Comparison of ENCODE assay signal across 8 mouse cellular contexts in genomic region chr15:30172391-30173281, GRCm38 (mm10). TPM values are rescaled to one million over a fixed set of nuclear protein-coding genes. Genes with fewer than 3 reads are reported as not detected.
DNase-seq lines count a peak whose midpoint lies in the region; ATAC-seq lines count a peak whose summit lies in the region.

TSS of gene Ctnnd2 (plus strand) at chr15:30172593.

- peak within 1 kb of the TSS; percentile 57 for H3K4me2 ChIP-seq in forebrain, embryonic 15.5 days (replicated peaks)
- peak within 1 kb of the TSS; percentile 99 for H3K4me2 ChIP-seq in intestine, embryonic 14.5 days (ENCODE audit: low read length)

- DNase-seq in WW6 (ENCODE audit: low read depth, low spot score) = peak; percentile 58
- peak; percentile 90 for DNase-seq in cerebellum, adult 11-12 months
- peak; percentile 86 for DNase-seq in intestine, embryonic 14.5 days (ENCODE audit: low spot score)
- peak; percentile 64 to 86 for DNase-seq in left cerebral cortex, adult 9 months (ENCODE audit: low spot score in 2 of 2)
- DNase-seq in lung, postnatal 36 days = peak; percentile 44
- peak; percentile 84 for DNase-seq in right cerebral cortex, postnatal 36 days (ENCODE audit: low spot score in 2 of 2)
- no peak for DNase-seq in spleen, adult 18-20 months

- peak within 1 kb of the TSS; percentile 100 for H3K27ac ChIP-seq in forebrain, embryonic 15.5 days (replicated peaks)
- peak within 1 kb of the TSS; percentile 38; the same call in 1 of the 2 replicates for H3K27ac ChIP-seq in intestine, embryonic 14.5 days (ENCODE audit: low read depth)

- peaks cover 25% of the 10 kb centered on the region for H3K4me1 ChIP-seq in forebrain, embryonic 15.5 days
- H3K4me1 ChIP-seq in intestine, embryonic 14.5 days (replicated peaks; ENCODE audit: control insufficient read depth, insufficient read depth, low read length) = 0 out of 2 replicates have a peak, but pooled peaks cover 3% of the 10 kb centered on the region

- no peaks in the 10 kb centered on the region for H3K36me3 ChIP-seq in forebrain, embryonic 15.5 days
- H3K36me3 ChIP-seq in intestine, embryonic 14.5 days (ENCODE audit: control insufficient read depth, insufficient read depth, low read length) = no peaks in the 10 kb centered on the region

- H3K27me3 ChIP-seq in forebrain, embryonic 15.5 days = no peaks in the 10 kb centered on the region
- peaks cover 29% of the 10 kb centered on the region; the same call in 1 of the 2 replicates for H3K27me3 ChIP-seq in intestine, embryonic 14.5 days (replicated peaks; ENCODE audit: control insufficient read depth, insufficient read depth, low read length)

- peak within 1 kb of the TSS; percentile 98 for H3K4me3 ChIP-seq in forebrain, embryonic 15.5 days
- peak within 1 kb of the TSS; percentile 63 for H3K4me3 ChIP-seq in intestine, embryonic 14.5 days (ENCODE audit: low read depth, low read length)

- peak within 1 kb of the TSS; percentile 98 for H3K9ac ChIP-seq in forebrain, embryonic 15.5 days (replicated peaks)
- peak within 1 kb of the TSS; percentile 43 for H3K9ac ChIP-seq in intestine, embryonic 14.5 days (ENCODE audit: low read length)

- peak; percentile 84 for ATAC-seq in forebrain, embryonic 15.5 days (replicated peaks)
- peak; percentile 84 for ATAC-seq in intestine, embryonic 14.5 days (replicated peaks; ENCODE audit: low FRiP score, low TSS enrichment, low read depth)

- H3K9me3 ChIP-seq in forebrain, embryonic 15.5 days = no peaks in the 10 kb centered on the region
- no peaks in the 10 kb centered on the region for H3K9me3 ChIP-seq in intestine, embryonic 14.5 days (ENCODE audit: control insufficient read depth, low read length)

- under 1% methylated on average over 96 of the region's 136 CpGs for WGBS in forebrain, embryonic 15.5 days
- WGBS in intestine, embryonic 14.5 days = under 1% methylated on average over 106 of the region's 136 CpGs

RNA-seq across cellular contexts. Expression of gene Ctnnd2, which starts in this region (rescaled TPM):
- 83.3 and 83.6 TPM in 2 replicates for polyA plus RNA-seq in forebrain, embryonic 15.5 days (2015; fragmentation: Nextera tagmentation; extraction: Ambion mirVana)
- 3.6 and 3.8 TPM in 2 replicates for polyA plus RNA-seq in intestine, embryonic 14.5 days (2014; fragmentation: Nextera tagmentation; extraction: Ambion mirVana)

Comparison
In these comparisons a context has a peak if more than half of its experiments do, and no peak if none do; other contexts are left out.
1. RNA of gene Ctnnd2 (polyA plus RNA-seq): 83.3 to 83.6 TPM in forebrain, embryonic 15.5 days; 3.6 to 3.8 TPM in intestine, embryonic 14.5 days; every median in the first group is over 10 times any median in the second.
2. DNase-seq: peak in WW6 (single experiment), cerebellum, adult 11-12 months (single experiment), intestine, embryonic 14.5 days (single experiment), left cerebral cortex, adult 9 months (2 of 2), lung, postnatal 36 days (single experiment) and right cerebral cortex, postnatal 36 days (2 of 2); none in spleen, adult 18-20 months (0 of 2).